Mouse (Mus musculus) megakaryocyte, embryonic 14.5 days (primary cell): ENCODE measurements around the gene Rtp2.

Experiments
- FLI1 ChIP-seq: IDR thresholded peaks from 2 replicates; pipeline ENCODE4 v1.6.1; 2012; ENCODE audit warnings: low read length, inconsistent platforms, mixed read lengths
- GATA1 ChIP-seq: IDR thresholded peaks from 3 replicates; pipeline ENCODE4 v1.6.1; 2012; ENCODE audit warnings: mixed read lengths, low read length, inconsistent platforms, borderline replicate concordance

DNA sequence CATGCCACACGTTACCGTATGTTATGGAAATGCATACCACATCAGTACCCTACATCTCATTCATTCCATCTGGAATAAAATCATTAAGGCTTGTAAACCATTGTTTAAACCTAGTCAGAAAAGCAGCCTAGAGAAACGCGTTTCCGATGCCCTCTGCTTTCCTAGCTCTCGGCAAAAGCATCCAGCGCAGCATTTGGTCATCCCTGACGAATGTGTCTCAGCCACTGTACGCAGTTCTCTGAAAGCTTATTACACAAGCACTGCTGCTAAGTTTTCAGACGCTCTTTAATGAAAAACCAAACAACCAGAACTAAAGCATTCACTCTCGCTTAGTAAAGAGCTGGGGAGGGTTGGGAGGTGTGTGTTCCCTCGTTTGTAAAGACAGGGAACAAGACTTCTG, 47.1 kb downstream of the Rtp2 start:
- TF ChIP-seq GATA1 (no peak), FLI1 (no peak)
